Mouse (Mus musculus): Measurements from ENCODE around the gene Clasrp. TPM values are rescaled to one million over a fixed set of nuclear protein-coding genes. Genes with fewer than 3 reads are reported as not detected.

Clasrp gene
- polyA plus RNA-seq, 1 experiment from 2014 or later = 57.2 TPM

- H3K4me1 ChIP-seq (replicated peaks; ENCODE audit: control insufficient read depth, insufficient read depth, low read length) = peaks cover 43% of the 10 kb centered on the region
- WGBS = 0% methylated on average over 11 of the region's 11 CpGs
- peak overlapping the region; percentile 92 for H3K9ac ChIP-seq (replicated peaks; ENCODE audit: low read depth, low read length)
- ATAC-seq = no peak
- no peaks in the 10 kb centered on the region for H3K27me3 ChIP-seq (replicated peaks; ENCODE audit: control insufficient read depth, insufficient read depth, low read length)
- H3K36me3 ChIP-seq (ENCODE audit: control insufficient read depth, insufficient read depth) = peaks cover 12% of the 10 kb centered on the region
- H3K9me3 ChIP-seq (ENCODE audit: control insufficient read depth, low read length) = 0 out of 2 replicates have a peak, but pooled peaks cover 3% of the 10 kb centered on the region
- H3K4me2 ChIP-seq (ENCODE audit: low read length) = peak overlapping the region; percentile 97
- peak overlapping the region; percentile 98 for H3K4me3 ChIP-seq (replicated peaks; ENCODE audit: low read length)
- peak overlapping the region; percentile 96 for H3K27ac ChIP-seq (ENCODE audit: low read length)
Observed at GRCm38 (mm10) chr7:19561431-19561764, 42.9 kb downstream of the Clasrp start.

- no peak for ATAC-seq
- peak overlapping the region; percentile 97 for H3K4me2 ChIP-seq (ENCODE audit: low read length)
- 0 out of 2 replicates have a peak, but pooled peaks cover 3% of the 10 kb centered on the region for H3K9me3 ChIP-seq (ENCODE audit: control insufficient read depth, low read length)
- H3K9ac ChIP-seq (replicated peaks; ENCODE audit: low read depth, low read length) = peak overlapping the region; percentile 92
- peaks cover 12% of the 10 kb centered on the region for H3K36me3 ChIP-seq (ENCODE audit: control insufficient read depth, insufficient read depth)
- no peak overlapping the region for H3K27ac ChIP-seq (ENCODE audit: low read length)
- H3K4me1 ChIP-seq (replicated peaks; ENCODE audit: control insufficient read depth, insufficient read depth, low read length) = peaks cover 43% of the 10 kb centered on the region
- no peaks in the 10 kb centered on the region for H3K27me3 ChIP-seq (replicated peaks; ENCODE audit: control insufficient read depth, insufficient read depth, low read length)
- H3K4me3 ChIP-seq (replicated peaks; ENCODE audit: low read length) = peak overlapping the region; percentile 98
- 21% methylated on average over 11 of the region's 11 CpGs for WGBS
Observed at GRCm38 (mm10) chr7:19560491-19561260, 43.6 kb downstream of the Clasrp start.

GRCm38 (mm10) chr7:19558965-19559364 lies 45.3 kb downstream of the Clasrp start:
- Histone ChIP-seq H3K9ac (replicated peaks; ENCODE audit: low read depth, low read length) (no peak overlapping the region), H3K4me1 (replicated peaks; ENCODE audit: control insufficient read depth, insufficient read depth, low read length) (peaks cover 43% of the 10 kb centered on the region)

GRCm38 (mm10) chr7:19557982-19558900 lies 46.0 kb downstream of the Clasrp start:
- H3K4me1 ChIP-seq (replicated peaks; ENCODE audit: control insufficient read depth, insufficient read depth, low read length) = peaks cover 40% of the 10 kb centered on the region
- no peaks in the 10 kb centered on the region for H3K27me3 ChIP-seq (replicated peaks; ENCODE audit: control insufficient read depth, insufficient read depth, low read length)
- no peak overlapping the region for H3K27ac ChIP-seq (ENCODE audit: low read length)
- ATAC-seq = no peak
- H3K9ac ChIP-seq (replicated peaks; ENCODE audit: low read depth, low read length) = no peak overlapping the region
- 94% methylated on average over 6 of the region's 6 CpGs for WGBS
- H3K4me3 ChIP-seq (replicated peaks; ENCODE audit: low read length) = no peak overlapping the region
- no peaks in the 10 kb centered on the region for H3K9me3 ChIP-seq (ENCODE audit: control insufficient read depth, low read length)
- no peaks in the 10 kb centered on the region for H3K36me3 ChIP-seq (ENCODE audit: control insufficient read depth, insufficient read depth)
- no peak overlapping the region for H3K4me2 ChIP-seq (ENCODE audit: low read length)

More at GRCm38 (mm10) chr7:19558965-19559364, 45.3 kb downstream of the Clasrp start:
- no peaks in the 10 kb centered on the region for H3K9me3 ChIP-seq (ENCODE audit: control insufficient read depth, low read length)
- no peak overlapping the region for H3K27ac ChIP-seq (ENCODE audit: low read length)
- H3K27me3 ChIP-seq (replicated peaks; ENCODE audit: control insufficient read depth, insufficient read depth, low read length) = no peaks in the 10 kb centered on the region
- no peak overlapping the region for H3K4me2 ChIP-seq (ENCODE audit: low read length)
- ATAC-seq = no peak
- WGBS = 29% methylated on average over 2 of the region's 2 CpGs
- no peak overlapping the region for H3K4me3 ChIP-seq (replicated peaks; ENCODE audit: low read length)
- H3K36me3 ChIP-seq (ENCODE audit: control insufficient read depth, insufficient read depth) = no peaks in the 10 kb centered on the region; the same call in 1 of the 2 replicates

GRCm38 (mm10) chr7:19557086-19557485 lies 47.2 kb downstream of the Clasrp start:
- no peaks in the 10 kb centered on the region for H3K27me3 ChIP-seq (replicated peaks; ENCODE audit: control insufficient read depth, insufficient read depth, low read length)
- no peak overlapping the region for H3K4me3 ChIP-seq (replicated peaks; ENCODE audit: low read length)
- H3K36me3 ChIP-seq (ENCODE audit: control insufficient read depth, insufficient read depth) = no peaks in the 10 kb centered on the region
- H3K27ac ChIP-seq (ENCODE audit: low read length) = no peak overlapping the region
- H3K4me1 ChIP-seq (replicated peaks; ENCODE audit: control insufficient read depth, insufficient read depth, low read length) = peaks cover 35% of the 10 kb centered on the region
- WGBS = 94% methylated on average over 2 of the region's 2 CpGs
- no peak for ATAC-seq
- no peak overlapping the region for H3K9ac ChIP-seq (replicated peaks; ENCODE audit: low read depth, low read length)
- no peaks in the 10 kb centered on the region for H3K9me3 ChIP-seq (ENCODE audit: control insufficient read depth, low read length)
- no peak overlapping the region for H3K4me2 ChIP-seq (ENCODE audit: low read length)

GRCm38 (mm10) chr7:19554168-19554567 lies 50.1 kb downstream of the Clasrp start:
- no peaks in the 10 kb centered on the region for H3K27me3 ChIP-seq (replicated peaks; ENCODE audit: control insufficient read depth, insufficient read depth, low read length)
- no peaks in the 10 kb centered on the region for H3K36me3 ChIP-seq (ENCODE audit: control insufficient read depth, insufficient read depth)
- WGBS = 90% methylated on average over 1 of the region's 1 CpGs
- peaks cover 13% of the 10 kb centered on the region for H3K4me1 ChIP-seq (replicated peaks; ENCODE audit: control insufficient read depth, insufficient read depth, low read length)
- no peak overlapping the region for H3K27ac ChIP-seq (ENCODE audit: low read length)
- H3K4me2 ChIP-seq (ENCODE audit: low read length) = no peak overlapping the region
- no peaks in the 10 kb centered on the region for H3K9me3 ChIP-seq (ENCODE audit: control insufficient read depth, low read length)
- no peak for ATAC-seq
- no peak overlapping the region for H3K9ac ChIP-seq (replicated peaks; ENCODE audit: low read depth, low read length)
- no peak overlapping the region for H3K4me3 ChIP-seq (replicated peaks; ENCODE audit: low read length)

- H3K9ac ChIP-seq (replicated peaks; ENCODE audit: low read depth, low read length) = no peak overlapping the region
- no peak overlapping the region for H3K27ac ChIP-seq (ENCODE audit: low read length)
- peaks cover 2% of the 10 kb centered on the region; the same call in 1 of the 2 replicates for H3K4me1 ChIP-seq (replicated peaks; ENCODE audit: control insufficient read depth, insufficient read depth, low read length)
- H3K4me2 ChIP-seq (ENCODE audit: low read length) = no peak overlapping the region
- WGBS = 81% methylated on average over 2 of the region's 2 CpGs
- H3K9me3 ChIP-seq (ENCODE audit: control insufficient read depth, low read length) = no peaks in the 10 kb centered on the region
- no peak for ATAC-seq
- no peaks in the 10 kb centered on the region for H3K36me3 ChIP-seq (ENCODE audit: control insufficient read depth, insufficient read depth)
- H3K27me3 ChIP-seq (replicated peaks; ENCODE audit: control insufficient read depth, insufficient read depth, low read length) = no peaks in the 10 kb centered on the region
- no peak overlapping the region for H3K4me3 ChIP-seq (replicated peaks; ENCODE audit: low read length)
Observed at GRCm38 (mm10) chr7:19552443-19552842, 51.8 kb downstream of the Clasrp start.

- H3K4me3 ChIP-seq (replicated peaks; ENCODE audit: low read length) = no peak overlapping the region
- no peaks in the 10 kb centered on the region for H3K36me3 ChIP-seq (ENCODE audit: control insufficient read depth, insufficient read depth)
- H3K9ac ChIP-seq (replicated peaks; ENCODE audit: low read depth, low read length) = no peak overlapping the region
- no peaks in the 10 kb centered on the region for H3K27me3 ChIP-seq (replicated peaks; ENCODE audit: control insufficient read depth, insufficient read depth, low read length)
- 93% methylated on average over 5 of the region's 5 CpGs for WGBS
- no peak overlapping the region for H3K4me2 ChIP-seq (ENCODE audit: low read length)
- H3K4me1 ChIP-seq (replicated peaks; ENCODE audit: control insufficient read depth, insufficient read depth, low read length) = no peaks in the 10 kb centered on the region
- no peaks in the 10 kb centered on the region for H3K9me3 ChIP-seq (ENCODE audit: control insufficient read depth, low read length)
- H3K27ac ChIP-seq (ENCODE audit: low read length) = no peak overlapping the region
- ATAC-seq = no peak
Observed at GRCm38 (mm10) chr7:19551634-19552033, 52.7 kb downstream of the Clasrp start.

- H3K4me1 ChIP-seq (replicated peaks; ENCODE audit: control insufficient read depth, insufficient read depth, low read length) = peaks cover 8% of the 10 kb centered on the region
- no peaks in the 10 kb centered on the region for H3K36me3 ChIP-seq (ENCODE audit: control insufficient read depth, insufficient read depth)
- H3K9me3 ChIP-seq (ENCODE audit: control insufficient read depth, low read length) = no peaks in the 10 kb centered on the region
- H3K4me2 ChIP-seq (ENCODE audit: low read length) = no peak overlapping the region
- H3K4me3 ChIP-seq (replicated peaks; ENCODE audit: low read length) = no peak overlapping the region
- no peak for ATAC-seq
- WGBS = 91% methylated on average over 10 of the region's 10 CpGs
- no peak overlapping the region for H3K27ac ChIP-seq (ENCODE audit: low read length)
- no peaks in the 10 kb centered on the region for H3K27me3 ChIP-seq (replicated peaks; ENCODE audit: control insufficient read depth, insufficient read depth, low read length)
- no peak overlapping the region for H3K9ac ChIP-seq (replicated peaks; ENCODE audit: low read depth, low read length)
Observed at GRCm38 (mm10) chr7:19549394-19549793, 54.9 kb downstream of the Clasrp start.
